Mouse (Mus musculus): ENCODE data around the gene Cerk. TPM values are rescaled to one million over a fixed set of nuclear protein-coding genes. Genes with fewer than 3 reads are reported as not detected.
"Not testable (repeated sequence)": the region's sequence is repeated elsewhere in the genome, so short reads cannot be mapped to it uniquely, and the experiment has no call there.

Cerk gene
- total RNA-seq, 2 experiments from 2014 or later = 40.4 to 45.9 TPM

GRCm38 (mm10) chr15:86184851-86185688, 871 bp downstream of the Cerk start:
- DNase-seq = peak; percentile 74 to 75
- intact Hi-C loops (cut with DNase I) = no loop called here

GRCm38 (mm10) chr15:86184071-86184470, 1.9 kb downstream of the Cerk start:
- DNase-seq = no peak

DNA sequence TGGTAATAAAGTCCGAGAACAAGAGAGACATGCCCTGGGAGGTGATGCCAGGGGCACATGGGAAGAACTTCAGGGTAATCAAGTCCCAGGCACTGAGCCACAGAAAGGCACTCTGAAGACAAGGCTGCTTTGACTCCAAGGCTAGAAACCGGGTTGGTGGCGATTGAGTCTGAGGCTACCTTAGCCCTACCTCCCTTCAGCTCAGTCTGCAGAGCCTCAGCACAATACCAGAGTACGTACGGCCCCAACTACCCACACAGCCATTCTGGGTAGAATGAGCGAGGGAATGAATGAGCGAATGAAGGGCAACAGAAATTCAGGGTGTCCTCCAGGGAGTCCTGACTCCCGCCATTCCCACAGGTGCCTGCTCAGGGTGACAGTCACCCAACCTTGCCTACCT, 2.5 kb downstream of the Cerk start:
- intact Hi-C loops (cut with DNase I) = no loop called here
- no peak for DNase-seq

More at GRCm38 (mm10) chr15:86184071-86184470, 1.9 kb downstream of the Cerk start:
- intact Hi-C loops (cut with DNase I) = no loop called here

DNA sequence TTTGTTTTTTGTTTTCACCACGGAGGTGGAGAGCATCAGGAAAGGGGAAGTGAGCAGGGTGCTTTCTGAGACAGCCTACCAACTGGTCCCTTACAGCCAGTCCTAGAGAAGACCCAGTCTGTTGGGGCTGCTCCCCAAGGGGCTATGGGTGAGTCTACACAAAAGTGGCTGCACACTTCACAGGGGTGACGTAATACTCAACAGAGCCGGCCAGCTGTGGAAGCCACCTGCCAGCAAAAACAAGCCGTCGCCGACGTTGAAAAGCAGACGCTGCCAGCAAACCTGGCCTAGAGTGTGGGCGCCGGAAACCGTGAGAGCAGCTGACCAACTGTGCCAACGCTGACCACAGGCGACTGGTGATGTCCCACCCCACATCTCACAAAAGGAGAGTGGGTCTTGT, 3.3 kb downstream of the Cerk start:
- peak; percentile 85 to 86 for DNase-seq
- intact Hi-C loops (cut with DNase I) = no loop called here

DNA sequence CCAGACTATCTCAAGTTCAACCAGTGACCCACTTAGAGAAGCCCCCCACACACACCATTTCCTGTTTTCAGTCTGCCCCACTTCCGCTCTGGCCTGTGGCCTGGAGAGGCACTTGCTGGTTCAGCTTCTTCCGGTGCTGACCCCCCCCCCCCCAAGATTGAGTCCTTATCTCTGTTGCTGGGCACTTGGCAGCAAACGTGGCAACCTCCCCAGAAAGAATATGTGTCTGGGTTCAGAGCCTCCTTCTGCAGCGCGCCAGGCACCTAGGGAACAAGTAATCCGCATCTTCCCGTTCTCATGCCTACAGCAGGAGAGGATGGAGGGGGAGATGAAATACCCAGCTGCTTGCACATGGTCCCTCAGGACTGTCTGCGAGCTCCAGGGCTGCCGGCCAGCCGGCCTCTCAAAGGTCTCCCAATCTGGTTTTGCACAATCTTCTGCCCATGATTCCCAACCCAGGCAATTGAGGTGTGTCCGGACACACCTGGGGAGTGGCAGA, 4.0 kb downstream of the Cerk start:
- intact Hi-C loops (cut with DNase I) = no loop called here

GRCm38 (mm10) chr15:86181321-86181720, 4.6 kb downstream of the Cerk start:
- intact Hi-C loops (cut with DNase I) = not testable (repeated sequence)

More for the DNA sequence above, 4.0 kb downstream of the Cerk start:
- peak in 1 of 2 experiments; percentile 73 for DNase-seq

DNA sequence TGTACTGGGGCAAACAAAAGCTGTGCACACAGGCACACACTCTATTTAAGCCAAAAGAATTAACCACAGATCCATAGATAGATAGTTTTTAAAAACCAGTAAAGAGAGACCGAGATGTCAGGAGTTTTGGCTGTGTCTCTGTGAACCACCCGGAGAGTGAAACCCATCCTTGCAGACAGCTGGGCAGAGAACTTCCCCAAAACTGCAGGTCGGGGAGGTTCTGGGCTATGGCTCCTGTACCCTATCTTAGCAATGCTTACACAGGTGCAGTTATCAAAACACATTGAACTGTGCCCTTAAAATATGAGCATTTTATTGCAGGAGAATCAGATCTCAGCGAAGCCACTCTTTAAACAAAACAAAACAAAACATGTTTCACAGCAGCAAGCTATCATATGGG, 5.5 kb downstream of the Cerk start:
- intact Hi-C loops (cut with DNase I) = no loop called here
- no peak for DNase-seq

More at GRCm38 (mm10) chr15:86181321-86181720, 4.6 kb downstream of the Cerk start:
- not testable (repeated sequence) for DNase-seq

DNA sequence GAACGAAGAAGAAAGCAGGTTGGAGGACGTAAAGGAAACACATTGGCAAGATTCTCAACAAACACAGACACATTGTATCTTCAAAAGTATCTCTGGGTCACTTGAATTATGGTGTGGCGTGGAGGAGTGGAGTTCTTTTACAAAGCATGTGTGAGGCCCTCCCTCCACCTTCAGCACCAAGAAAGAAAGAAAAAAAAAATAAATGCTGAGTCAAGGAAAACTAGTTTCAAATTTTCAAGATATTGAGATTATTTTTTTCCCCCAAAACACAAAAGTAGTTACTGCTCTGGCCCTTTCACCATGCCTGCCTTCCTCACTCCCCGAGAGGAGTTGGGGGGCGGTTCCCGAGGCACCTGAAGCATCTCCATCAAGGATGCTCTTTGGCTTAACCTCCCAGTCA, 7.3 kb downstream of the Cerk start:
- intact Hi-C loops (cut with DNase I) = no loop called here
- no peak for DNase-seq

DNA sequence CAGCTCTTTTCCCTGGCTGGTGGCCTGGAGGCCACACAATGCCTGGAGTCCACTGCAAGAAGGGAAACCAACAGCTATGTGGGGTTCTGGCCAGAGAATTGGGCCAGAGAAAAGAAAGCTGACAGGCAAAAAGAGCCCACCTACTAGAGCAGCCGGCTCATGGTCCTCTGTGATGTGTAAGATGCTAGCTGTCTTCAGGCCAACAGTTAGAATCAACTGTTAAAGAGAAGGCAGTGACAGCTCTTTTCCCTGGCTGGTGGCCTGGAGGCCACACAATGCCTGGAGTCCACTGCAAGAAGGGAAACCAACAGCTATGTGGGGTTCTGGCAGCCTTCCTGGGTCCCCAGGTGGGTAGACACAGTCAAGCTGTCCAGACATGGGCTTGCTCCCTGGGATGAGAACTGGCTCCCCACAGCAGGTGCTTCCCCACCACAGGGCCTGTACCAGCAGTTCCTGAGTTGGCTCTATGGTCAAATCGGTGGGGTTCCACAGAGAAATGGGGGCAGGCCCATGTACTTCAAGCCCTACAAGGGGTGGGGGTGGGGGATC, 8.2 kb downstream of the Cerk start:
- intact Hi-C loops (cut with DNase I) = not testable (repeated sequence)
- peak in 1 of 2 experiments; percentile 61 for DNase-seq

- DNase-seq = peak in 1 of 2 experiments; percentile 60
- intact Hi-C loops (cut with DNase I) = no loop called here
Measured at GRCm38 (mm10) chr15:86176771-86177702, 8.9 kb downstream of the Cerk start.

DNA sequence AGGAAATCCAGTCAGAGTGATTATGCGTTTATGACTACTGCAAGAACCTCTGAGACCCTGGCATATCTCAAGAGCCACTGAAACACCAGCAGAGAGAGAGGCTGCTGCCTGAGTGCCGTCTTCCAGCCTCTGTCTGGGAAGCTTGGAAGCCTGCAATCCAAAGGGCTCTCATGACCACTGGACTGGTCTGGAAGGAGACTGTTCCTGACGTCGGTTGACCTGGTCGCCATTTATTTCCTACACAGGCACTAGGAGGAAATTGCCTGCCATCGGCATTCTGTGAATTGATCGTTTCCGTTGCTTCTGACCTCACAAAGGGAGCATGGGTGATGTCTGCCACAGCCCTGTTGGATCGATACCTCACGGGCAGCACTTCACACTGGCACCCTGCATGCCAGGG, 9.8 kb downstream of the Cerk start:
- intact Hi-C loops (cut with DNase I) = no loop called here
- DNase-seq = no peak

- intact Hi-C loops (cut with DNase I) = no loop called here
Measured at GRCm38 (mm10) chr15:86175253-86176050, 10.5 kb downstream of the Cerk start.

GRCm38 (mm10) chr15:86173136-86173985, 12.6 kb downstream of the Cerk start:
- peak in 1 of 2 experiments; percentile 55 for DNase-seq
- intact Hi-C loops (cut with DNase I) = no loop called here

More at GRCm38 (mm10) chr15:86175253-86176050, 10.5 kb downstream of the Cerk start:
- no peak for DNase-seq

DNA sequence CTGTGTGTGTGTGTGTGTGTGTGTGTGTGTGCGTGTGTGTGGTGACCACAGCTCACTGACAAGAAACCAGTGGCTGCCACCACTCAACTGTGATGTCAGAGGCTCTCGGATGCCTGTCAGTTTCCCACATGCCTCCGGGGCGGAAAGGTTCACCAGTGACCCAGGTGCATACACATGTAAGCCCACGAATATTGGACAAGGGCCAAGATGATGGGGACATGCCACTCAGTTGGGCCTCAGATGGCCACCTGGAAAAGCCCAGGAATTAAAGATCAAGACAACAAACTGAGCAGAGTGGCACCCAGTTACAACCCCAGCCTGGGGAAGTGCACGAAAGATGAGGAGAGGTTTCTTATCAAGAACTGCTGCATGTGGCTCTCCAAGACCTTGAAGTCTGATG, 13.4 kb downstream of the Cerk start:
- DNase-seq = peak in 1 of 2 experiments; percentile 53
- intact Hi-C loops (cut with DNase I) = no loop called here

- peak; percentile 84 to 88 for DNase-seq
- intact Hi-C loops (cut with DNase I) = no loop called here
Measured at GRCm38 (mm10) chr15:86172124-86172523, 13.8 kb downstream of the Cerk start.

DNA sequence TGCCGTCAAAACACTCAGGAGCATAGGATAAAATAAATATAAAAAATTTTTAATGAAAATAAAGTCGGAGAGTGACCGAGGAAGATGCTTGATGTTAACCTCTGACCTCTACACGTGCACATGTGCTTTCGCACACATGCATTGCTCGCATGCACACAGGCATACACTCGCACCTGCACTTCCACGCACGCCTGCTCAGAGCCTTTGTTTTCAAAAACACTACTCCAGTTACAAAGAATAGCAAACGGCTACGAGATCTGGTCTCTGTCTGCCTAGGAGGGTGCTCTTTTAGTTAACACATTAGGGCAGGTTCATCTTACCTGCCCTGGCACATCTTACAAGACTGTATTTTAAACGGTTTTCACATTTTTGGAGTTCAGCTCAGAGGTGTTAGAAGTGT, 14.6 kb downstream of the Cerk start:
- no peak for DNase-seq
- intact Hi-C loops (cut with DNase I) = no loop called here

DNA sequence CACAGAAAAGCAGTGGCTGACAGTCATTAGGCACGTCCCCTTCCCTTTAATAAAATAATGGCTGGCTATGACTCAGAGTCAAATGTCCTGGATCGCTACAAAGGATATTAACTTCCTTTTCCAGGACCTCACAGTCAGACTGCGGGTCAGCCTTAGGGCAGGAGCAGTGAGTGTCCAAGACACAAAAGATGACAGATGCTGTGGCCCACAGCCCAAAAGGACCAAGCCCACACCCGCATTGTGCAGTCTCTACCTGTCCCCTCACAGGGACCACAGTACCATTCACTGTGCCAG, 16.2 kb downstream of the Cerk start:
- intact Hi-C loops (cut with DNase I) = no loop called here
- peak in 1 of 2 experiments; percentile 50 for DNase-seq

- DNase-seq = no peak
- intact Hi-C loops (cut with DNase I) = no loop called here
Measured at GRCm38 (mm10) chr15:86168941-86169816, 16.8 kb downstream of the Cerk start.

All from heart, postnatal 10 days (tissue).